Mouse (Mus musculus): ENCODE results near the gene Carmil3.

DNA sequence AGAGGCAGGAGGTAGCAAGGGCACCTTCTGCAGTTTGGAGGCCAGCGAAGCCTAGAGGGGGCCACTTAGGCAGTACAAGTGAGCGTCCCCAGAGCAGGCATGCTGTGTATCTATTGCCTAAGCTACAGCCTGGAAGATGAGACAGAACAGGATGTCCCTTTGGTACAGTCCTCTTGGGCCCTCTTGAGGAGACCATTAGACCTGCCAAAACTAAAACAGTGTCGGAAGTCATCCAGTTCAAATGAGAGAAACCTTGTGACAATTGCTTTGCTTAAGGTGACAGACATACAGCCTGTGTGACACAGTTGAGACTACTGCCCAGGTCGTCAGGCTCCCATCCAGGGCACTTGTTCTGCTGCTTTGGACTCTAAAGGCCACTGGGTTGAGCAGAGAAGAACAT, 29.2 kb downstream of the Carmil3 start:
- no peak for TF ChIP-seq CTCF (IDR thresholded peaks at IDR 0.05; ENCODE audit: borderline replicate concordance, extremely low read depth, insufficient read depth, insufficient read length)
- no peak for TF ChIP-seq POLR2A (IDR thresholded peaks at IDR 0.05; ENCODE audit: borderline replicate concordance, extremely low read depth, insufficient read depth, insufficient read length, poor library complexity, severe bottlenecking)
